Mouse (Mus musculus) embryo, embryonic 11.5 days (tissue): Measurements from ENCODE around the gene Ube2n.

Source experiments
- DNase-seq: peaks from one replicate; pipeline ENCODE4 v3.0.0-alpha.2; 2012; ENCODE audit warnings: low read depth, low spot score

Ube2n gene

GRCm38 (mm10) chr10:95514656-95515292, at the start of gene Ube2n:
Gene Ube2n, plus strand, starts transcription at chr10:95515145.
- DNase-seq = peak; percentile 94

DNA sequence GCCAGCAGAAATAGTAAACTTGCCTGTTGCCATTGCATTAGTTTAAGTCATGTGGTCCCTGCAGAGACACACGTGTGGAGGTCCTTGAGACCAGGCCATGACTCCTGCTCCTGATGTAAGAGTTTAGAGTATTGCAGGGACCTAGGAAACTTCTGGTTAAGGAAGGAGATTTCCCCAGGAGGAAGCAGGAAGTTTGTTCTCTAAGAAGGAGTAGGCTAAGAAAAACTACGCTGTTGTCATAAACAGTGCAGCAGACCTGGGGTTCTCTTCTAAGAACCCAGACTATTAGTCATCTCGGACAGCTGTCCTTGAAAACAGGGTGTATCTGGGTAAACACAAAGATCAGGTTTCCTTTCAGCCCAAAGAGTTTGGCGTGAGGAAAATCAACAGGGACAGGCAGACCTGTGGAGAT, 49.5 kb upstream of the Ube2n start:
- DNase-seq = no peak

- DNase-seq = no peak
Observed at GRCm38 (mm10) chr10:95468894-95469293, 46.1 kb upstream of the Ube2n start.

- DNase-seq = no peak
Observed at GRCm38 (mm10) chr10:95471186-95471585, 43.8 kb upstream of the Ube2n start.

- DNase-seq = no peak
Observed at GRCm38 (mm10) chr10:95471889-95472547, 42.9 kb upstream of the Ube2n start.

- DNase-seq = peak; percentile 69
Observed at GRCm38 (mm10) chr10:95475923-95476322, 39.0 kb upstream of the Ube2n start.

- DNase-seq = no peak
Observed at GRCm38 (mm10) chr10:95477516-95477915, 37.4 kb upstream of the Ube2n start.

DNA sequence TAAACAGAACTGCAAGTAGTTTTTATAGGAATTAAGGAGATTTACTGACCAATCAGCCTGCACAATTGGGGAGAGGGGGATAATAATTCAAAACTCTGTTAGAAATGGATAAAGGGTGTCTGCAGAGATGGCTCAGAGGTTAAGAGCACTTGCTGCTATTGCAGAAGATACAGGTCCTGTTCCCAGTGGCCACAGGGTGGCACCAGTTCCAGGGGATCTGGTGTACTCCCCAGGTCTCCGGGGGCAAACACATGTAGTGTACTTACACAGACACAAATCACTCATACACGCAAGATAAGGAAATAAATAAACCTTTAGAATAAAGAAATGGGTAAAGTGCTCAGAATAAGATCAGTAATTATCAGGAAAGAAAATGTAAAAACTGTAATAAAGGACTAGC, 25.3 kb upstream of the Ube2n start:
- no peak for DNase-seq

GRCm38 (mm10) chr10:95494268-95494667, 20.7 kb upstream of the Ube2n start:
- DNase-seq = no peak

GRCm38 (mm10) chr10:95501033-95501432, 13.9 kb upstream of the Ube2n start:
- no peak for DNase-seq

- DNase-seq = peak; percentile 81
Observed at GRCm38 (mm10) chr10:95501463-95502081, 13.4 kb upstream of the Ube2n start, which contains the start of gene Mrpl42. Gene Mrpl42, minus strand, starts transcription at chr10:95501940.

DNA sequence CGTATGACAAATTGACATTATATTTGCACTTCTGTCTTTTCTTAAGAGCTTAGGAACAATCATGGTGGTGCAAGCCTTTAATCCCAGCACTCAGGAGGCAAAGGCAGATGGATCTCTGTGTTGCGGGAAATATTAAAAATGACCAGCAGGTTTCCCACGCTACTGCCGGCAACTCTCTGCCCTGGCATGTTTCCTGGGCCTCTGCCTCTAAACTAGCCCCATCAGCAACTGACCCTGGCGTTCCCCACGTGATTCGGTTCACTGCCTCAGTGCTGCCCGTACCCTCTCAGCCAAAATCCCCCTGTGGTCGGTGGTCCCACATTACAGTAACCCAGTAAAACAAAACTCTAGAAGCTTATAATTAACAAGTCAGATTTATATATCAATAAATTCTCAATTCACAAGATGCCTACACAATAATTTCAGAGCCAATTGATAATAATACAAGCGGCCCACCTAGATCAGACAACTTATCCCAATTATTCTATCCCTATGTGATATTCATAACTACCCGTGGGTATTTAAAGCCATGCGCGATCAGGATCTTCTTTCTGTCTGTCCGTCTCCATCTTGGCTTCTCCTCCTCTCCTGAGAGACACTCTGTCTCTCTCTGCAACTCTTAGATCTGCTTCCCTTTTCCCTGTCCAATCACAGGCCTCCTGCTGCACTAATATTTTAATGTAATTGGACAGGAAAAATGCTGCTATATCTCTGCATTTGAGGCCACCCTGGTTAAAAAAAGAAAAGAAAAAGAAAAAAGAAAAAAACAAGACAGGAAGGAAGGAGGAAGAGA, 11.3 kb upstream of the Ube2n start:
- DNase-seq = no peak

GRCm38 (mm10) chr10:95504341-95504740, 10.6 kb upstream of the Ube2n start:
- no peak for DNase-seq

DNA sequence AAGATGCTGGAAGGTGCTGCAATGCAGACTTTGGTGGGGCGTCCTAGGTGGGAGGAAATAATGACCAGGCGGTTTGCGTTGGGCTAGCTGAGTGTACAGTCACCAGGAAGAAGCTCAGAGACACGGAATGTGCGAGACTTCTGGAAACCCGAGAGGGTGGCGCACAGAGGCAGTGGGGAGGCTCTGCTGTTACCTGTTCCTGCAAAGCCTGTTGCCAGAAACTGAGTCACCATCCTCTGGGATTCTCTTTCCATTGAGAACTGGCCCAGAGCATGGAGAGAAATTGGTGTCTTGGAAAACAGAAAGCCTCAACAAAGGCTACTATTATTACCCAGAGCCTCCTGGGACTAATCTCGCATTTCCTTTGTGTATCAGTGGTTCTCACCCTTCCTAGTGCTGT, 6.8 kb upstream of the Ube2n start:
- DNase-seq = no peak

DNA sequence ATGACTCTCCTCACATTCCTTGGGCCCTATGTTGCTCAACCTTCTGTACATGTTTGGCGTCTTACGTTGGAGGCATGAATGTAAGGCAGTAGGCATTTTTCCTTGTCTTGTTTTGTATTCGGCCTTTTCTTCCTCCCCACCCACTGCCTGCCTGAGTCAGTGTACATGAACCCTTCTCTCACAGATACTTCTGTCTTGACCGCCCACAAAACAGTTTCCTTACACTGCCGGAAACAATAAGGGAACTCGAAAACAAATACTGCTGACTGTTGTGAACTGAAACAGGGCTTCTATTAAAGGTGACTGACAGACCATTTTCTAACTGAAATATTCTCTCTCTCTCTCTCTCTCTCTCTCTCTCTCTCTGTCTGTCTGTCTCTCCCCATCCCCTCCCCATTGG, 6.2 kb upstream of the Ube2n start:
- DNase-seq = no peak

DNA sequence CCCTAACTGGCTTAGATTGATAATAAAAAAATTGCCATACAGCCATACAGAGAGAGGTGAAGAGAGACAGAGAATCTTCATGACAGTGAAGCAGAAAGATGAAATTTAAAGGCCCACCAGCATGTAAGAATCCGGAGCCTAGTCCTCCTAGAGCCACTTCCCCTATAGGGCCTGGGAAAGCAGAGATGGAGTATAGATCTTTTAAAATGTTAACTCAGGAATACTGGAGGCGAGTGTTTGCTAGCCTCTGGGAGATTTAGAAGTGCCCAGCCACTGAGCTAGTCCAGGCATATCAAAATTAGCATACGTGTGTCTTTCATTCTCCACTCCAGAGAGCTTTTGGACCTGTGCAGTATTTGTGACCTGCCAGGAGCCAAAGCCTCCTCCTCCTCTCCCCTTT, 5.7 kb upstream of the Ube2n start:
- DNase-seq = no peak

DNA sequence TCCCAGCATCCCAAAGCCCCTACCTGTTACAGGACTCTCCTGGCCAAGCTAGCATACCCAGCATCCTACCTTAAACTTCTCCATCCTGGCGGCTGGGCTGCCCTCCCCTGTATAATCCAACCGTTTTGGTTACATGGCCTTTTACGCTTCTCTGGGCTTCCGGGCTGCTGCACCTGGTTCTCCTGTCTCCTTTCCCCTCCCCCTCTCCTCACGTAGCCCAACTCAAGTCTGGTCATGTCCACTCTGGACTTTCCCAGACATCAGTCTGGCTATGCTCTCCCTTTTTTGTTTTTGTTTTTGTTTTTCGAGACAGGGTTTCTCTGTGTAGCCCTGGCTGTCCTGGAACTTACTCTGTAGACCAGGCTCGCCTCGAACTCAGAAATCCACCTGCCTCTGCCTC, 2.3 kb upstream of the Ube2n start:
- DNase-seq = no peak

DNA sequence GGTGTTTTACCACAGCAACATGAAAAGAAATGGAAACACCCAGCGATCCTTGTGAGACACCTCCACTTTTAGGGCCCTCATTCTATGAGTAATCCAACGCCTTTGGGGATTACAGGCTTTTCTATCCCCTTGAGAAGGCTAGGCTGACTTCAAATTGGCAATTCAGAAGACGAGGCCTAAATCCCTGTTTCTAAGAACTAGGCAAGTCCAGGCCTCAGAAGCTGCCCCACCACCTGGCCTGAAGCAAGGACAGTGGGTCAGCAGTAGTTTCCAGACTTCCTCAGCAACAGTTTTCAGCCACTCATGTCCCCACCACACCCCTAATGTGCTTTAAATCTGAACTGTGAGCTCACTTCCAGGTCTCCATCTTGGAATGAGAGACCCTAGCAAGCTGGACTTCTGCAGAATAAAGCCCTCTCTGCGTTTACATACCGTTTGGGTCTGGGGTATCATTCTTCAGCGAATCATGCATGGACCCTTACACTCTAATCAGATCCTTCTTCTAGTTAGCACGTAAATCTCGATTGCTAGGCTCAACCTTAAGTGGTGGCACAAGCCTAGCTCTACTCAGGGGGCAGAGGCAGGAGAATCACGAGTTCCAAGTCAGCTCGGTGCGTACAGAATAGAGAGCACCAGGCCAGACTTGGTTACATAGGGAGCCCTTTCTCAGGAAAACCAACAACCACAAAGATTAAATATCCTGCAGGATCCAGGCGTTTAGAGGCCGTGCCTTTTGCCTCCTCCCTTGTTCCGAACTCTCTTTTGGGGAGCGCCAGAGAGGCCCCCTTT, 983 bp upstream of the Ube2n start:
- peak; percentile 17 for DNase-seq

GRCm38 (mm10) chr10:95515293-95515931, 467 bp downstream of the Ube2n start:
- DNase-seq = peak; percentile 11

GRCm38 (mm10) chr10:95517656-95518055, 2.7 kb downstream of the Ube2n start:
- no peak for DNase-seq
